Mouse (Mus musculus): ENCODE data around the gene Ints1.
A peak's percentile ranks its signal among the peaks of the same experiment; 100 is the strongest.

The Ints1 gene

GRCm38 (mm10) chr5:139723113-139723512 lies 52.4 kb downstream of the Ints1 start:
- peak; percentile 46 for DNase-seq (ENCODE audit: extremely low read depth, insufficient read length, low spot score)

GRCm38 (mm10) chr5:139722709-139723108 lies 52.8 kb downstream of the Ints1 start:
- no peak for DNase-seq (ENCODE audit: extremely low read depth, insufficient read length, low spot score)

GRCm38 (mm10) chr5:139718949-139719348 lies 56.5 kb downstream of the Ints1 start:
- DNase-seq (ENCODE audit: extremely low read depth, insufficient read length, low spot score): no peak

- no peak for DNase-seq (ENCODE audit: extremely low read depth, insufficient read length, low spot score)
These were observed 56.9 kb downstream of the Ints1 start for GRCm38 (mm10) chr5:139718540-139718939.

- DNase-seq (ENCODE audit: extremely low read depth, insufficient read length, low spot score): no peak
These were observed 57.8 kb downstream of the Ints1 start for GRCm38 (mm10) chr5:139717723-139718122.

GRCm38 (mm10) chr5:139706496-139706895 lies 69.0 kb downstream of the Ints1 start:
- DNase-seq (ENCODE audit: extremely low read depth, insufficient read length, low spot score): no peak

- DNase-seq (ENCODE audit: extremely low read depth, insufficient read length, low spot score): no peak
These were observed 72.6 kb downstream of the Ints1 start for GRCm38 (mm10) chr5:139702905-139703304.

- no peak for DNase-seq (ENCODE audit: extremely low read depth, insufficient read length, low spot score)
These were observed 73.2 kb downstream of the Ints1 start for GRCm38 (mm10) chr5:139702236-139702635.
